Mouse (Mus musculus): Measurements from ENCODE around the gene Cacna2d4. TPM values are rescaled to one million over a fixed set of nuclear protein-coding genes. Genes with fewer than 3 reads are reported as not detected.

Gene Cacna2d4
- polyA plus RNA-seq, 1 experiment from 2014 or later: not detected

DNA sequence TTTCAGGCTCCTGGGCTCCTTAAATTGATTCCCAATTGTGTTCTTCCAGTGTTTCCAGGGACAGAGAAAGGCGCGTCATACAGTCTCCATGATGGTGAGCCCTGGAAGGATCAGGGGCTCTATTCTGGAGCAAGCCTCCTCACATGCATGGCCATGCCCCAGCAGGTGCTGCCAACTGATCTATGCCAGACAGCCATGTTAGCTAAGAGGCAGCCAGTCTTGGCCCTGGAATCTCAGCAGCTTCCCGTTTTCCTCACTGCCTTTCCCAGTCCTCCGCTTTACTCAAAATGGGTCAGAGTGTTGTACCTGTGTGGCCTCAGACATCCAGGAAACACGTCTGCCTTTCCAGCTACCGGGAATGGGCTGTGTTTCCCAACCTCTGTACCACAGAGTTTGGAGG is 10.6 kb upstream of the Cacna2d4 start:
- no peak overlapping the region for H3K9ac ChIP-seq
- H3K9me3 ChIP-seq: no peaks in the 10 kb centered on the region
- H3K4me1 ChIP-seq: peaks cover 13% of the 10 kb centered on the region; the same call in 1 of the 2 replicates
- peaks cover 14% of the 10 kb centered on the region; the same call in 1 of the 2 replicates for H3K36me3 ChIP-seq (replicated peaks)
- H3K4me2 ChIP-seq: no peak overlapping the region
- no peaks in the 10 kb centered on the region for H3K27me3 ChIP-seq
- H3K27ac ChIP-seq: no peak overlapping the region
- H3K4me3 ChIP-seq (replicated peaks): no peak overlapping the region
- ATAC-seq (ENCODE audit: low FRiP score): no peak
- WGBS: 86% methylated on average over 6 of the region's 6 CpGs

DNA sequence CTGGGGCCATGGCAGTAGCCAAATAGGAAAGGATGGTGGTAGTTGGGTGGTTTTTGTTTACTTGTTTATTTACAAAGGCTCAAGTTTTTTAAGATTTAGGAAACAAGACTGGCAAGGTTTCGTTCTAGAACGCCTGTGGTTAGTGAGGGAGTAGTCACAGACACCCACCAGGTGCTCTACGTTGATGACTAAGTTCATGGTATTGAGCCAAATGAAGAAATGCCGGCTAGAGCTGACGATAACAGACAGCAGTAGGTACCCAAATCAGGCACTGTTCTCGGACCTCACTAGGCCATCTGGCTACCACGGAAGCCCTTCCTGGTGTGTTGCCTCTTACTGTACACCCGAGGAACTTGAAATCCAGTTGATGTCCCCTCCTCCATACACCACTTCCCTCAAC is 9.3 kb upstream of the Cacna2d4 start:
- WGBS: 89% methylated on average over 8 of the region's 8 CpGs
- Histone ChIP-seq H3K9me3 (no peaks in the 10 kb centered on the region), H3K27ac (no peak overlapping the region), H3K36me3 (replicated peaks) (peaks cover 5% of the 10 kb centered on the region; the same call in 1 of the 2 replicates), H3K9ac (no peak overlapping the region), H3K27me3 (no peaks in the 10 kb centered on the region), H3K4me1 (peaks cover 13% of the 10 kb centered on the region; the same call in 1 of the 2 replicates), H3K4me2 (no peak overlapping the region), H3K4me3 (replicated peaks) (no peak overlapping the region)
- ATAC-seq (ENCODE audit: low FRiP score): no peak

DNA sequence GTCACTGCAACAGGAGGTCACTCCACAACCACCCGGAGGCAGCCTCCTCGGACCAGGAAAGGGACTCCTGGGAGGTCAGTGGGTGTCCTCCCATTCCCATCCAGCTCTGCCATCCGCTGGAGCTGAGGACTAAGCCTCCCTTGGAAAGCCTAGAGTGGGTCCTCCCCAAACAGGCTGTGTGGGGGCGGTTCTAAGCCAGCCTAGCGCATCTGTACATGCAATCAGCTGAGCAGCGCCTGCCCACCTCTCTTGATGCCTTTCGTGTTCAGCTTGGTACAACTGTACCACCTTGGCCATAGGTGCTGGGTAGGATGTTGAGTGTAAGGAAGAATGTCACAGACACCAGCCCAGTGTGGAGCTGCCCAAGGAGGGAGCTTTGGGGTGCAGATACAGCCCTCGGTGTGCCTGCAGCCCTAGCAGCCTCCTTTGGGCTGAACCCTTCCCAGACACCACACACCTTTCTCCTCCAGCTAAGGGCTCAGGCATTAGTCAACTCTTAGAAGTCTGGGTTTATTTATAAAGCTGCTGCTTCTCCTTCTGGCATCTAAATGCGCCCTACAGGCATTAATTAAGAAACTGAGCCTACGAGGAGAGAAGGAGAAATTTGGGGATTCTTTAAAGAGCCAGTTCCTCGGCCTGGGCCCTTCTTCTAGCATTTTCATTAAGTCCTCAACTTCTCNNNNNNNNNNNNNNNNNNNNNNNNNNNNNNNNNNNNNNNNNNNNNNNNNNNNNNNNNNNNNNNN is 7.3 kb upstream of the Cacna2d4 start:
- Histone ChIP-seq H3K27ac (no peak overlapping the region), H3K9me3 (no peaks in the 10 kb centered on the region), H3K36me3 (replicated peaks) (no peaks in the 10 kb centered on the region), H3K4me3 (replicated peaks) (no peak overlapping the region), H3K4me1 (peaks cover 13% of the 10 kb centered on the region; the same call in 1 of the 2 replicates), H3K27me3 (no peaks in the 10 kb centered on the region), H3K4me2 (no peak overlapping the region), H3K9ac (no peak overlapping the region)
- ATAC-seq (ENCODE audit: low FRiP score): no peak
- WGBS: 87% methylated on average over 11 of the region's 11 CpGs

DNA sequence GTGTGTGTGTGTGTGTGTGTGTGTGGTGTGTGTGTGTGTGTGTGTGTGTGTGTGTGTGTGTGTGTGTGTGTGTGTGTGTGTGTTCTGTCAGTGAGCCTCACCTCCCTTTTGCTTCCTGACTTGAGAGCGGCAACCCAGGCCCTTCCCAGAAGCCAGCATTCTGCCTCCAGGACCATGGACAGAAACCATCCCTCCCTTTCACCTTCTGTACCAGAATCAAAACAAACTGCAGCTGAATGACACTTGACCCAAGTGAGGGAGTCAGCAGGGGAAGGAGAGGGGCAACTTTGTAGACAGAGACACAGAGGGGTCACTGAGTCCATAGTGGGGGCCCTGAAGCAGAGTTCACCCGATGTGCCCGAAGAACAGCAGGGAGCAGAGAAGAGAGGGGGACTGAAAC is 3.3 kb upstream of the Cacna2d4 start:
- H3K27me3 ChIP-seq: no peaks in the 10 kb centered on the region
- no peak overlapping the region for H3K27ac ChIP-seq
- H3K4me3 ChIP-seq (replicated peaks): no peak overlapping the region
- H3K9me3 ChIP-seq: no peaks in the 10 kb centered on the region
- 42% methylated on average over 3 of the region's 3 CpGs for WGBS
- H3K9ac ChIP-seq: no peak overlapping the region
- no peak for ATAC-seq (ENCODE audit: low FRiP score)
- H3K4me2 ChIP-seq: no peak overlapping the region
- no peaks in the 10 kb centered on the region for H3K36me3 ChIP-seq (replicated peaks)
- peaks cover 15% of the 10 kb centered on the region for H3K4me1 ChIP-seq

DNA sequence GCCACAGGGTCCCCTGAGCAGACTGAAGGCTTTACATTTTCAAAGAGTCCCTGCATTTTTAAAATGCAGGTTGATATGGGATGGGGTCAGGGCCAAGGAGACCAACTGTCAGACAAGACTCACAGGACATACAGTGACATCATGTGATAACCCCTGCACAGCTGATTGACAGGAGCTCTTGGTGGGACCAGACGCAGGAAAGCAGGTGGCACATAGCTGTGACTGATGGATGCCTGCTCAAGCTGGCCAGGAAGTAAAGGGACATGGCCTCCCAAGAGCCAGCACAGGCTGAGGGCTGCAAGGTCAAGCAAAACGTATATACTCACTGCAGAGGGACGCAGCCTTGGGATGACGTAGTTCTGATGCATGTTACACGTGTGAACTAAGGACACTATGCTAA is 885 bp upstream of the Cacna2d4 start:
- H3K36me3 ChIP-seq (replicated peaks): no peaks in the 10 kb centered on the region
- no peaks in the 10 kb centered on the region for H3K27me3 ChIP-seq
- WGBS: 89% methylated on average over 5 of the region's 5 CpGs
- no peak overlapping the region for H3K4me2 ChIP-seq
- ATAC-seq (ENCODE audit: low FRiP score): no peak
- no peak overlapping the region for H3K4me3 ChIP-seq (replicated peaks)
- H3K9ac ChIP-seq: no peak overlapping the region
- no peak overlapping the region for H3K27ac ChIP-seq
- no peaks in the 10 kb centered on the region for H3K9me3 ChIP-seq
- peaks cover 15% of the 10 kb centered on the region for H3K4me1 ChIP-seq

DNA sequence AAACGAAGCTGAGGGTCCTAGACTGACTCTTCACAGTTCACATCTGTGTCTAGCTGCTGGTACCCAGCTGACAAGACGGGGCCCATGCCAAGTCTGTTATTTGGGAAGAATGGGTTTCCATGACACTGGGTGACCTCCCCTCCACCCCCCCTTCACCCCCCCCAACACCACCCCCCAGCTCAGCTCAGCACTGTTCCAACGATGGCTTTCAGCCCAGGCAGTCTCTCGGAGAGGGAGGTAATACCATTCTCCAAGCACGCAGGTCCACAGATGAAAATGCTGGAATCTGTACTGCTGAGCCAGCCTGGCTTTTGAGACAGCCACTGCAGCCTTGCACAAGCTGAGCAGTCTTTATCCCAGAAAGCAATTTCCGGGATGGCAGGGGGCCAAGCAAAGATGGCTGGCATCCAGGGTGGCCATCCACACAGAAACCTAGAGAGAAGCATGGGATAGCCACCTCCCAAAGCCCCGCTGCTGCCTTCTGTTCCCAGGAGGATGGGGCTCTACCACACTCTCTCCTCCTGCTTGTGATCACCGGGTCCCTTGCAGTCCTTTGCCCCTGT is 1.2 kb downstream of the Cacna2d4 start:
- Histone ChIP-seq H3K27me3 (no peaks in the 10 kb centered on the region), H3K4me1 (peaks cover 20% of the 10 kb centered on the region), H3K4me2 (no peak overlapping the region), H3K27ac (peak overlapping the region; percentile 25; the same call in 1 of the 2 replicates), H3K9me3 (no peaks in the 10 kb centered on the region), H3K4me3 (replicated peaks) (no peak overlapping the region), H3K36me3 (replicated peaks) (no peaks in the 10 kb centered on the region), H3K9ac (no peak overlapping the region)
- peak; percentile 44; the same call in 1 of the 2 replicates for ATAC-seq (ENCODE audit: low FRiP score)
- WGBS: 57% methylated on average over 8 of the region's 8 CpGs

DNA sequence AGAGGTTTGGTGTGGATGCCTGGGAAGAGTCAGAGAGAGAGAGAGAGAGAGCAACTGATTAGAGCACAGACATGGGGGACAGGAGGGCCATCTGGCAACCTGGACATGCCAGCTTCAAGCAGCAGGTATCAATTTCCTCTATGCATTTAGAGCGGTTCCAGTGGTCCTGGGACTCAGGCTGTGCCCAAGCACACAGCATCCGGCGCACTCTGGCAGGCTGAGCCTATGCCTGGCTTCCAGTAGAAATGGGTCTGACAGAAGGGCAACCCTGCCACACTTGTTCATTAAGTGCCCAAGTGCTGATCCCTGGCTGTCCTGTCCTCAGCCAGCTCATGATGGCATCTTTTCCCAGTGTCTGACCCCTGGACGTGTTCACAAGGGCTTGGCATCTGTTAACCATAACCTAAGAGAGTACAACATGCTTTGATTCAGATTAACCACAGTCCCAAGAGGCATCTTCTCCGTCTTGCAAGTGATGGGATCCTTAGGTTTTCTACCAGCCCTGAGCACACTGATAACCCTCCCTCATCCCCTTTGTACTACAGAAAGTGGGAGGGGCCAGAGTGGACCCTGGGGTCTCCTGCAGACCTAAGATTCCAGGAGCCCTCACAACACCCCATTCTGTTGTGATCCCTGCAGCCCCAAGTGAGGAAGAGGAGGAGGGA is 3.1 kb downstream of the Cacna2d4 start:
- H3K4me1 ChIP-seq: peaks cover 20% of the 10 kb centered on the region
- 88% methylated on average over 5 of the region's 5 CpGs for WGBS
- no peak overlapping the region for H3K4me2 ChIP-seq
- H3K4me3 ChIP-seq (replicated peaks): no peak overlapping the region
- no peak overlapping the region for H3K27ac ChIP-seq
- no peaks in the 10 kb centered on the region for H3K36me3 ChIP-seq (replicated peaks)
- ATAC-seq (ENCODE audit: low FRiP score): no peak
- no peaks in the 10 kb centered on the region for H3K9me3 ChIP-seq
- no peaks in the 10 kb centered on the region for H3K27me3 ChIP-seq
- no peak overlapping the region for H3K9ac ChIP-seq

DNA sequence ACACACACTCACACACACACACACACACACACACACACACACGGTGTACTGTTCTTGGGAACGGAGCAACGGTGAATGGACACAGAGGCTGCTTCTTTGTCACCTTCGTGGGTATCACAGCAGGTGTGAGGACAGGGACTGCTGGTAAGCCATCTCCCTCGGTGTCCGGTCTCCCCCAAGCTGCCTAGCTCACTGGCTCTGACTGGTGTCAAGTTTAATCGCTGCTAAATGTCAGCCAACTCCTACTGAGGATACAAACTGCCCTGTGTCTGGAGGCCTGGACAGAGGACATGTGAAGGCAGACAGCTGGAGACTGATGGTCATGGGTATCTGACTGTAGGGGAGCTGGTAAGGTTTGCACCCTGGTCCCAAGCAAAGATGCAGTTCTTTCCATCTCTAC is 3.9 kb downstream of the Cacna2d4 start:
- no peaks in the 10 kb centered on the region for H3K27me3 ChIP-seq
- no peak overlapping the region for H3K9ac ChIP-seq
- H3K9me3 ChIP-seq: no peaks in the 10 kb centered on the region
- H3K36me3 ChIP-seq (replicated peaks): no peaks in the 10 kb centered on the region
- 80% methylated on average over 7 of the region's 7 CpGs for WGBS
- H3K4me3 ChIP-seq (replicated peaks): no peak overlapping the region
- no peak for ATAC-seq (ENCODE audit: low FRiP score)
- H3K4me2 ChIP-seq: no peak overlapping the region
- peaks cover 20% of the 10 kb centered on the region for H3K4me1 ChIP-seq
- H3K27ac ChIP-seq: no peak overlapping the region

DNA sequence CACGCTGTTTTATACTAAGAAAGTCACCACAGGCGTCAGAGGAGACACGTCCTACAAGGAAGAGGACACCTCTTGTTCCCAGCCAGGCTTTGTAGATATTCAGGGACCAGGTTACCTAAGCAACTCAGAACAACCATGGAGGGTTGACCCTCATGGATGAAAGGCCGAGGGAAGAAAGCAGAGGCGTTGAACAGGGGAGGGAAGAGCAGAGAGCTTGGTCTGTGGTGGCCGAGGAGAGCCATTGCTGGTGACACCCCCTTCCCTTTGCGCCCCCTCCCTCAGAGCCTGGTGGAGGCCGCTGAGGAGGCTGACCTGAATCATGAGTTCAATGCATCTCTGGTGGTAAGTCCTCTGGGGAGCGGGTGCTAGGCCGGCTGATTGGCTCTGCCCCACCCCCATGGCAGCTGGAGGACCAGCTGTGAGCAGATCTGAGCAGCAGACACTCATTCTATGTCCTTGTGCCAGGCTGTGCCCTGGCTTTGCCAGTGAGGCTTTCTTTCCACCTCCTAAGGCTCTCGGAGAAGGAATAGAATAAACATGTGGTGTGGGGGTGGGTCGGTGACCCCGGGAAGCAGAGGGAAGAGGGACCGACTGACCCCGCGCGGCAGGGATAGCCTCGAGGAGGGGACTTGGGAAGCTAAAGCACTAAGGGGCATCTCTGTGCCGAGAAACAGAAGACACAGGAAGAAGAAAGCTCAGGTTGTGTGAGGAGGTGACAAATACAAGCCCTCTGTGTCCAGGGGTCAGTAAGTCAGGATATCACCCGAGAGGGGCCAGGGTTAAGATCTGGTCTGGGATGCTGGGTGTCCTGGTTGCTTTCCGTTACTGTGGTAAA is 4.8 kb downstream of the Cacna2d4 start:
- no peak overlapping the region for H3K9ac ChIP-seq
- peaks cover 20% of the 10 kb centered on the region for H3K4me1 ChIP-seq
- H3K27me3 ChIP-seq: no peaks in the 10 kb centered on the region
- no peak for ATAC-seq (ENCODE audit: low FRiP score)
- no peak overlapping the region for H3K4me2 ChIP-seq
- no peak overlapping the region for H3K4me3 ChIP-seq (replicated peaks)
- 75% methylated on average over 21 of the region's 21 CpGs for WGBS
- H3K27ac ChIP-seq: no peak overlapping the region
- H3K36me3 ChIP-seq (replicated peaks): no peaks in the 10 kb centered on the region
- H3K9me3 ChIP-seq: peaks cover 2% of the 10 kb centered on the region; the same call in 1 of the 2 replicates

DNA sequence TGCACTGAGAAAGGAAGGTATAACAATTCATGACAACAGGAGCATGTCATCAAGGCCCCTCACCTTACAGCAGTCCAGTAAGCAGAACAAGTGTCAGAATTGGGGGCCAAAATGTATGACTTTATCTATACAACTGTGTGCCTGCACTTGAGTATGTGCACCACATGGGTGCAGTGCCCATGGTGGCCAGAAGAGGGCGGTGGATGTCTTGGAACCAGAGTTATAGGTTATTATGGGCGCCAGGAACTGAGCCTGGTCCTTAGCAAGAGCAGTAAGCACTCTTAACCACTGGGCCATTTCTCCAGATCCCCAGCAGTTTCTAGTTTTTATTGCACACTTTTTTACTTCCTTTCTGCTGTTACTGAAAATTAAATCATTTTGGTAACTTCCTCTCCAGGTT is 9.8 kb downstream of the Cacna2d4 start:
- no peak overlapping the region for H3K4me2 ChIP-seq
- H3K27me3 ChIP-seq: no peaks in the 10 kb centered on the region
- peaks cover 2% of the 10 kb centered on the region; the same call in 1 of the 2 replicates for H3K4me1 ChIP-seq
- WGBS: 53% methylated on average over 2 of the region's 2 CpGs
- H3K4me3 ChIP-seq (replicated peaks): no peak overlapping the region
- peaks cover 5% of the 10 kb centered on the region; the same call in 1 of the 2 replicates for H3K9me3 ChIP-seq
- no peaks in the 10 kb centered on the region for H3K36me3 ChIP-seq (replicated peaks)
- no peak for ATAC-seq (ENCODE audit: low FRiP score)
- H3K9ac ChIP-seq: no peak overlapping the region
- H3K27ac ChIP-seq: no peak overlapping the region

DNA sequence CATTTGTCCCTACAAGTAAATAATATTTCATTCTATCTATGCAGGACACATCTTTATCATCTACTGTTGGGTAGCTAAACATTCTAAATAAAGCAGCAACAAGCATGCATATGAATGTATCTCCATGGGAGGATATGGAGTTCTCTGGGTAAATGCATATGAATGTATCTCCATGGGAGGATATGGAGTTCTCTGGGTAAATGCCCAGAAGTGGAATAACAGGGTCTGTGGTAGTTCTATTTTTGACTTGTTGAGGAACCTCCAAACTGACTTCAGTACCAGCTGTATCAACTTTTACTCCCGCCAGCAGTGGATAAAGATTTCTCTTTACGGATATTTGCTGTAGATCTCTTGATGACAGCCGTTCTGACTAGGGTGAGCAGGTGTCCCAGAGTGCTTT is 12.3 kb downstream of the Cacna2d4 start:
- peaks cover 5% of the 10 kb centered on the region; the same call in 1 of the 2 replicates for H3K9me3 ChIP-seq
- no peaks in the 10 kb centered on the region for H3K4me1 ChIP-seq
- no peak for ATAC-seq (ENCODE audit: low FRiP score)
- H3K4me2 ChIP-seq: no peak overlapping the region
- 88% methylated on average over 3 of the region's 3 CpGs for WGBS
- H3K4me3 ChIP-seq (replicated peaks): no peak overlapping the region
- H3K27ac ChIP-seq: no peak overlapping the region
- H3K27me3 ChIP-seq: no peaks in the 10 kb centered on the region
- H3K36me3 ChIP-seq (replicated peaks): no peaks in the 10 kb centered on the region
- no peak overlapping the region for H3K9ac ChIP-seq

DNA sequence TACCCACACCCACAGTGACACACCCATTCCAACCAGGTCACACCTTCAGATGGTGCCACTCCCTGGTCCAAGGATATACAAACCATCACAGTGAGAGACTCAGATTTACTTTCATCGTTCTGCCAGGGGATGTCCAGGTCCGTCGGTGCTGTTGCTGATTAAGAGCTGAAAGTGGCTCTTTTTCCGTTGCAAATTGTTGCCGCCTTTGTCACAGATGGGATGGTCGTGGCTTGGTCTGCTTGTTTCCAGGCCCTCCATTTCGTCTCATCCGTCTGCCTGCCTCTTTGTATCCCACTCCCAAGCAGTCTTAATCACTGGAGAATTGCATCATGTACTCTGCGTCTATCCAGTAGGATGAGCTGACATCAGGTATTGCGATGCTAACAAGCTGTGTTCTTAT is 13.4 kb downstream of the Cacna2d4 start:
- H3K4me2 ChIP-seq: no peak overlapping the region
- no peak overlapping the region for H3K27ac ChIP-seq
- no peak overlapping the region for H3K4me3 ChIP-seq (replicated peaks)
- H3K36me3 ChIP-seq (replicated peaks): no peaks in the 10 kb centered on the region
- H3K4me1 ChIP-seq: no peaks in the 10 kb centered on the region
- H3K27me3 ChIP-seq: no peaks in the 10 kb centered on the region
- no peak overlapping the region for H3K9ac ChIP-seq
- H3K9me3 ChIP-seq: peaks cover 5% of the 10 kb centered on the region; the same call in 1 of the 2 replicates
- 92% methylated on average over 10 of the region's 10 CpGs for WGBS
- no peak for ATAC-seq (ENCODE audit: low FRiP score)
